Mouse (Mus musculus) small intestine, adult 2 months (tissue): Measurements from ENCODE around the gene 4930556J24Rik.

Experiments used
- CTCF ChIP-seq: fragments of 200-500 bp; IDR thresholded peaks from 2 replicates; pipeline ENCODE4 v1.5.1; 2012; ENCODE audit warnings: low read depth, mild to moderate bottlenecking, control low read depth, inconsistent platforms, low read length, moderate library complexity, mixed read lengths; ENCODE audit not compliant: insufficient replicate concordance, insufficient read length; ENCODE audit errors: extremely low read depth
- POLR2A ChIP-seq: fragments of 200-500 bp; IDR thresholded peaks from 2 replicates; pipeline ENCODE4 v1.6.1; 2012; ENCODE audit warnings: low read depth, mild to moderate bottlenecking, control low read depth, inconsistent platforms, low read length, moderate library complexity

GRCm38 (mm10) chr11:3900296-3900695 is 76.3 kb downstream of the 4930556J24Rik start:
- TF ChIP-seq POLR2A, result no peak
- no peak for TF ChIP-seq CTCF
